8 mouse cellular contexts compared by ENCODE assay signal in the genomic region with DNA sequence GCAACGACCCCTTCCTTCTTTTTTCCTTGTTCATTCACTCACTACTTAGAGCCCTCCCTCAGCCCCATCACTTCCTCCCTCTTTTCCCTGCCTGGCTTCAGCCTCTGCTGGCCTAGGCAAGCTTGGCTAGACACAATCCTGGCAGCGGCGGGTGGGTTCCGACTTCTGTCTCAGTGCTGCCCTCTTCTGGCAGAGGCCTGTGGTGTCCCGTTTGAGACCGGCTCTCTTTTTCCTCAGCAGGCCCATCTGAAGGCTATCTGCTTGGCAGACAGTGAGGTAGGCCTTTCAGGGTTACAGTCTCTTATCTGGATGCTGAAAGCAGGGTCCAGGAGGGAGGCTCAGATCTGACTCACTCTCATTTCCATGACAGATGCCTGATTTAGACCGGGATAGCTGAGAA. TPM values are rescaled to one million over a fixed set of nuclear protein-coding genes. Genes with fewer than 3 reads are reported as not detected.
A peak's percentile ranks its signal among the peaks of the same experiment; 100 is the strongest.
DNase-seq lines count a peak whose midpoint lies in the region; ATAC-seq and TF ChIP-seq lines count a peak whose summit lies in the region.

No protein-coding gene starts in this region.

- DNase-seq in Patski (ENCODE audit: low read depth, low spot score), result peak; percentile 37
- peak; percentile 97 for DNase-seq in cerebellum, adult 9-10 months
- peak; percentile 84 for DNase-seq in hindbrain, embryonic 14.5 days (ENCODE audit: low spot score)
- DNase-seq in left cerebral cortex, adult 18-20 months (ENCODE audit: low spot score in 2 of 2), result peak; percentile 83 to 89
- DNase-seq in right cerebral cortex, postnatal 10 days (ENCODE audit: low spot score in 2 of 2), result peak; percentile 89 to 90
- DNase-seq in urinary bladder, postnatal 10 days (ENCODE audit: low spot score), result peak; percentile 52

- H3K36me3 ChIP-seq in hindbrain, embryonic 14.5 days (replicated peaks; ENCODE audit: control insufficient read depth, insufficient read depth), result no peaks in the 10 kb centered on the region

- 6% methylated on average over 7 of the region's 7 CpGs for WGBS in hindbrain, embryonic 14.5 days

- POLR2A ChIA-PET in Patski (lab: Charles Lee), result no interaction called here

- peak; percentile 93 for TF ChIP-seq CTCF in Patski (IDR thresholded peaks at IDR 0.05)

- no peak overlapping the region for H3K27ac ChIP-seq in hindbrain, embryonic 14.5 days

- H3K9ac ChIP-seq in hindbrain, embryonic 14.5 days, result no peak overlapping the region

- no peak overlapping the region for H3K4me2 ChIP-seq in hindbrain, embryonic 14.5 days (replicated peaks)

- no peaks in the 10 kb centered on the region for H3K4me1 ChIP-seq in hindbrain, embryonic 14.5 days (replicated peaks; ENCODE audit: control insufficient read depth, insufficient read depth, low read length)

- in situ Hi-C loops in Patski (cut with MboI; ENCODE audit: low pct_unique_long_range_greater_than_20kb), result no loop called here

- no peaks in the 10 kb centered on the region for H3K9me3 ChIP-seq in hindbrain, embryonic 14.5 days (ENCODE audit: control insufficient read depth, low read length)

- CTCF ChIA-PET in Patski (lab: Charles Lee), result interaction anchor here (1.2 to 2.3 kb wide), 3 partner anchors 13 to 32 kb away, joined by 6 to 8 read pairs (median 6); no protein-coding TSS in a partner anchor

- no peak overlapping the region for H3K4me3 ChIP-seq in hindbrain, embryonic 14.5 days (replicated peaks; ENCODE audit: low read length)

- peak; percentile 78 for ATAC-seq in Patski
- ATAC-seq in frontal cortex, adult (ENCODE audit: low TSS enrichment), result peak; percentile 28
- ATAC-seq in hindbrain, embryonic 14.5 days (ENCODE audit: low FRiP score), result peak; percentile 60; the same call in 1 of the 2 replicates
- peak; percentile 76 for ATAC-seq in megakaryocyte-erythroid progenitor cell, adult 5-6 weeks (replicated peaks; ENCODE audit: low FRiP score, low TSS enrichment, poor library complexity, severe bottlenecking)

- H3K27me3 ChIP-seq in Patski, result peaks cover 19% of the 10 kb centered on the region
- no peaks in the 10 kb centered on the region for H3K27me3 ChIP-seq in hindbrain, embryonic 14.5 days (ENCODE audit: control insufficient read depth, insufficient read depth, low read length)

RNA-seq across cellular contexts. Expression of gene Lrpap1, which starts 26.2 kb away (rescaled TPM):
- 161 TPM for polyA plus RNA-seq in Patski (2021)
- polyA plus RNA-seq in hindbrain, embryonic 14.5 days (2014; fragmentation: Nextera tagmentation; extraction: Ambion mirVana), result 150 and 160 TPM in 2 replicates
- total RNA-seq in left cerebral cortex, adult 18-20 months (2021), result 100 to 1,000 TPM; 142 to 156 TPM
- total RNA-seq in megakaryocyte-erythroid progenitor cell, adult 5-6 weeks (2014; fragmentation: Nextera tagmentation), result 22.9 and 26.7 TPM in 2 replicates
- total RNA-seq in megakaryocyte-erythroid progenitor cell, adult 5-6 weeks (2017), result 42.8 and 51.0 TPM in 2 replicates

Comparison
In these comparisons a context has a peak if more than half of its experiments do, and no peak if none do; other contexts are left out.
1. ATAC-seq: peak in every context shown above with its lines; median percentile 78 in Patski; 76 in megakaryocyte-erythroid progenitor cell, adult 5-6 weeks; 60 in hindbrain, embryonic 14.5 days; 28 in frontal cortex, adult.
2. DNase-seq: peak in every context shown above with its lines; median percentile 97 in cerebellum, adult 9-10 months; 90 in right cerebral cortex, postnatal 10 days; 86 in left cerebral cortex, adult 18-20 months; 84 in hindbrain, embryonic 14.5 days; 52 in urinary bladder, postnatal 10 days; 37 in Patski.